Mouse (Mus musculus): Measurements from ENCODE around the gene Cep112. TPM values are rescaled to one million over a fixed set of nuclear protein-coding genes. Genes with fewer than 3 reads are reported as not detected.
A peak's percentile ranks its signal among the peaks of the same experiment; 100 is the strongest.

Gene Cep112
- polyA plus RNA-seq, 2 experiments, result 0.76 to 1.7 TPM

- Histone ChIP-seq H3K27me3 (ENCODE audit: control insufficient read depth, insufficient read depth, low read length) (no peaks in the 10 kb centered on the region; the same call in 1 of the 2 replicates), H3K27ac (no peak overlapping the region), H3K36me3 (replicated peaks; ENCODE audit: control insufficient read depth, insufficient read depth, low read depth) (no peaks in the 10 kb centered on the region), H3K4me3 (ENCODE audit: insufficient read depth in 1 of 2, low read depth in 2 of 2, low read length in 2 of 2) (no peak overlapping the region), H3K4me2 (ENCODE audit: low read depth) (no peak overlapping the region), H3K9me3 (ENCODE audit: control insufficient read depth, low read length) (no peaks in the 10 kb centered on the region), H3K9ac (replicated peaks) (no peak overlapping the region), H3K4me1 (replicated peaks; ENCODE audit: control insufficient read depth in 2 of 2, insufficient read depth in 2 of 2, low read length in 1 of 2) (peaks cover 0 to 10% of the 10 kb centered on the region in 2 experiments; a peak in 3 of 4 replicates)
- TF ChIP-seq EP300 (IDR thresholded peaks at IDR 0.05; ENCODE audit: low read depth) (no peak), CTCF (IDR thresholded peaks at IDR 0.05; ENCODE audit: low read depth) (no peak)
- ATAC-seq (ENCODE audit: insufficient read depth) (no peak), DNase-seq (ENCODE audit: low read depth in 3 of 3, low spot score in 3 of 3) (no peak)
- 22% methylated on average over 7 of the region's 7 CpGs for WGBS (ENCODE audit: insufficient replicate concordance)
These were observed 481.7 kb downstream of the Cep112 start for GRCm38 (mm10) chr11:108906590-108907254.

GRCm38 (mm10) chr11:108909396-108910195 lies 484.6 kb downstream of the Cep112 start:
- Histone ChIP-seq H3K4me2 (ENCODE audit: low read depth) (peak overlapping the region; percentile 43), H3K27ac (no peak overlapping the region), H3K36me3 (replicated peaks; ENCODE audit: control insufficient read depth, insufficient read depth, low read depth) (no peaks in the 10 kb centered on the region), H3K9ac (replicated peaks) (no peak overlapping the region), H3K9me3 (ENCODE audit: control insufficient read depth, low read length) (no peaks in the 10 kb centered on the region), H3K4me1 (replicated peaks; ENCODE audit: control insufficient read depth in 2 of 2, insufficient read depth in 2 of 2, low read length in 1 of 2) (peaks cover 0 to 10% of the 10 kb centered on the region in 2 experiments; a peak in 3 of 4 replicates), H3K4me3 (ENCODE audit: insufficient read depth in 1 of 2, low read depth in 2 of 2, low read length in 2 of 2) (no peak overlapping the region), H3K27me3 (ENCODE audit: control insufficient read depth, insufficient read depth, low read length) (no peaks in the 10 kb centered on the region; the same call in 1 of the 2 replicates)
- WGBS (ENCODE audit: insufficient replicate concordance), result 6% methylated on average over 24 of the region's 24 CpGs
- no peak for TF ChIP-seq EP300 (IDR thresholded peaks at IDR 0.05; ENCODE audit: low read depth)
- TF ChIP-seq CTCF (IDR thresholded peaks at IDR 0.05; ENCODE audit: low read depth), result no peak
- DNase-seq (ENCODE audit: low read depth in 3 of 3, low spot score in 3 of 3), result no peak
- no peak for ATAC-seq (ENCODE audit: insufficient read depth)

Other genes starting within 250 kb of the Cep112 start
- gene Apoh, start 81.8 kb upstream of the Cep112 start, polyA plus RNA-seq (2012; rRNA removed), result 232 and 286 TPM in 2 replicates
- gene Apoh, start 81.8 kb upstream of the Cep112 start, polyA plus RNA-seq (2014; fragmentation: Nextera tagmentation; extraction: Ambion mirVana), result 287 and 289 TPM in 2 replicates
- 2.0 and 2.5 TPM in 2 replicates for gene Prkca, start 81.3 kb upstream of the Cep112 start, polyA plus RNA-seq (2012; rRNA removed)
- 3.8 and 4.5 TPM in 2 replicates for gene Prkca, start 81.3 kb upstream of the Cep112 start, polyA plus RNA-seq (2014; fragmentation: Nextera tagmentation; extraction: Ambion mirVana)

Data from liver, embryonic 14.5 days (tissue).